Mouse (Mus musculus) lung, embryonic 14.5 days (tissue): ENCODE data around the gene Adgrb2. TPM values are rescaled to one million over a fixed set of nuclear protein-coding genes. Genes with fewer than 3 reads are reported as not detected.

Source experiments
- ATAC-seq: fragments of 200-750 bp; cut with Nextera tagmentation; 2 replicates; pipeline ENCODE4 v1.8.0; 2017; ENCODE audit warnings: mild to moderate bottlenecking, moderate TSS enrichment, moderate library complexity; ENCODE audit not compliant: insufficient read depth
- DNase-seq: peaks from one replicate; pipeline ENCODE4 v3.0.0-alpha.2; 2015
- H3K27ac ChIP-seq: fragments of 300-500 bp; sonication (generic); 2 replicates; pipeline ENCODE4 v1.5.1; 2014; ENCODE audit warnings: low read depth, mild to moderate bottlenecking, moderate library complexity
- H3K27me3 ChIP-seq: fragments of 300-500 bp; sonication (generic); 2 replicates; pipeline ENCODE4 v1.6.1; 2014; ENCODE audit warnings: low read length, control low read depth; ENCODE audit not compliant: insufficient read depth
- H3K36me3 ChIP-seq: fragments of 300-500 bp; sonication (generic); 2 replicates; pipeline ENCODE4 v1.6.1; 2014; ENCODE audit warnings: control low read depth; ENCODE audit not compliant: insufficient read depth
- H3K4me1 ChIP-seq: fragments of 300-500 bp; sonication (generic); 2 replicates; pipeline ENCODE4 v1.6.1; 2014; ENCODE audit warnings: antibody characterized with exemption, control low read depth; ENCODE audit not compliant: insufficient read depth
- H3K4me2 ChIP-seq: fragments of 300-500 bp; sonication (generic); 2 replicates; pipeline ENCODE4 v1.6.1; 2014; ENCODE audit warnings: mild to moderate bottlenecking
- H3K4me3 ChIP-seq: fragments of 300-500 bp; sonication (generic); 2 replicates; pipeline ENCODE4 v1.5.1; 2014; ENCODE audit warnings: low read depth, low read length
- H3K9ac ChIP-seq: fragments of 300-500 bp; sonication (generic); 2 replicates; pipeline ENCODE4 v1.6.1; 2014
- H3K9me3 ChIP-seq: fragments of 300-500 bp; sonication (generic); 2 replicates; pipeline ENCODE4 v1.6.1; 2016; ENCODE audit warnings: low read depth, low read length, control low read depth
- CTCF ChIP-seq: IDR thresholded peaks from 2 replicates; pipeline ENCODE4 v1.5.1; 2016; ENCODE audit warnings: antibody characterized with exemption, low read depth
- WGBS: fragments of 180-500 bp; shearing (Covaris S2); extraction: QIAGEN DNeasy Blood & Tissue Kit; methylation state at CpG from one replicate; pipeline ENCODE4 v1.1.7; 2014; 5-methylcytosine and 5-hydroxymethylcytosine counted together
- polyA plus RNA-seq: library from polyadenylated mRNA; unstranded; fragments of >200 nt; fragmentation: Nextera tagmentation; extraction: Ambion mirVana; gene quantifications from 2 replicates; pipeline ENCODE4 v1.2.1, GENCODE M21; 2014

Adgrb2 gene
- polyA plus RNA-seq, 1 experiment from 2014 or later = 2.0 TPM

DNA sequence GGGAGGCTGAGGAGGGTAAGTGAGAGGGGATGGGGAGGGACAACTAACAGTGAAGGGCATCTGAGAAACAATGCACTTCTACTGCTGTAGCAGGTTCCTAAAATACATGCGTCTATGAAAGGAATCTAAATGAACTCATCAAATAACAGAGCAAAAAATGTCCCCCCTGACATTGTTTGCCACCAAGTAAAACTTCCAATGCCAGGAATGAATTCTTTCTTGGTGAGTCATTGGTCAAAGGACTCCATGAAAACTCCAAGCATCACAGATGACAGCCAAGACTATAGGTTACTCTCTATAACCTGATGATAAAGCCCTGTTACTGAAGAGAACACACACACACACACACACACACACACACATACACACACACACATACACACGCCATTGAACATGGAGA is 46.5 kb downstream of the Adgrb2 start:
- Histone ChIP-seq H3K4me1 (no peaks in the 10 kb centered on the region), H3K4me2 (no peak overlapping the region), H3K9me3 (no peaks in the 10 kb centered on the region), H3K9ac (no peak overlapping the region), H3K4me3 (no peak overlapping the region), H3K27me3 (0 out of 2 replicates have a peak, but pooled peaks cover 7% of the 10 kb centered on the region), H3K27ac (no peak overlapping the region), H3K36me3 (no peaks in the 10 kb centered on the region)
- DNase-seq = no peak
- ATAC-seq = no peak
- TF ChIP-seq CTCF = no peak
- WGBS = 78% methylated on average over 2 of the region's 2 CpGs

- ATAC-seq (no peak), DNase-seq (no peak)
- no peak for TF ChIP-seq CTCF
- H3K4me1 ChIP-seq = 0 out of 2 replicates have a peak, but pooled peaks cover 9% of the 10 kb centered on the region
- 57% methylated on average over 7 of the region's 7 CpGs for WGBS
- H3K4me3 ChIP-seq = no peak overlapping the region
- H3K27me3 ChIP-seq = 0 out of 2 replicates have a peak, but pooled peaks cover 7% of the 10 kb centered on the region
- no peak overlapping the region for H3K27ac ChIP-seq
- no peak overlapping the region for H3K9ac ChIP-seq
- H3K36me3 ChIP-seq = no peaks in the 10 kb centered on the region
- H3K9me3 ChIP-seq = no peaks in the 10 kb centered on the region
- no peak overlapping the region for H3K4me2 ChIP-seq
These were observed 48.8 kb downstream of the Adgrb2 start for GRCm38 (mm10) chr4:130033496-130033895.

GRCm38 (mm10) chr4:130036112-130036511 is 51.4 kb downstream of the Adgrb2 start:
- Histone ChIP-seq H3K9me3 (no peaks in the 10 kb centered on the region), H3K4me2 (peak overlapping the region; percentile 51), H3K27me3 (0 out of 2 replicates have a peak, but pooled peaks cover 7% of the 10 kb centered on the region), H3K27ac (peak overlapping the region; percentile 80; the same call in 1 of the 2 replicates), H3K4me3 (no peak overlapping the region), H3K36me3 (no peaks in the 10 kb centered on the region), H3K9ac (no peak overlapping the region), H3K4me1 (0 out of 2 replicates have a peak, but pooled peaks cover 9% of the 10 kb centered on the region)
- peak; percentile 93 for TF ChIP-seq CTCF
- DNase-seq (peak; percentile 74), ATAC-seq (peak; percentile 55)
- WGBS = 2% methylated on average over 8 of the region's 8 CpGs

DNA sequence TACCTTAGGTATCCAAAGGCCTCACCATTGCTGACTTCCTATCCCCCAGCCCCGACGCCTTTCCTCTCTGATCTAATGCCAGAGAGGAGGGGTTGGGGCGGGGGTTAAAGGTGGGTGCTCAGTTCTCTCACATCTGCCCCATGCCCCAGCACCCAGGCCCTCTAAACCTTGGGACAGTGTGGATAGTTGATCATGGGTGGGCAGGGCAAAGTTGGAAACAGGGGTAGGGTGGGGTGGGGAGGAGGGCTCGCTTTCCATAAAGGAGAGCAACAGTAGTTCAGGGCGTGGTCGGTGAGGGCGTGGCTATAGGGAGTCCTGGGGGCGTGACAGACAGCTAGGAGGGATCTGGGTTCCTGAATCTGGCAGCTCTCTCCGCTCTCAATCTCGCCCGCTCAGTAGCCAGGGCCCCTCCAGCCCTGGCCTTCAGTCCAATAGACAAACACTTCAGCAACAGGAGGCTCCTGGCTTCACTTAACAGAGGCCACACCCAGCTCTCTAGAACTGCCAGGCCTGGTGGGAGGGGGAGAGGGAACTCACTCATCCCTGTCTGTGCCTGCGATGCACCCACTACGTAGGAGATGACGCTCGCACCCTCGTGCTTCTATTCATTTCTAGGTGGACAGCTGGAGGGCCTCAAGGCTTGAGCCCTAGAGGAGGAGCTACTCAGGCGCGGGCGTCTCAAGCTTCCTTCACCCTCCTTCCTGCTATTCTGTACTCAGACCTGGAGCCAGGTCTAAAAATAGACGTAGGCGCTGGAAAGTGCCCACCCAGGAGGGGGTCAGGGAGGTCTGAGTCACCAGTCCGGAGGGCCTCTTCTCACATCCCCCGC is 52.1 kb downstream of the Adgrb2 start:
- Histone ChIP-seq H3K27ac (peak overlapping the region; percentile 80), H3K4me1 (0 out of 2 replicates have a peak, but pooled peaks cover 9% of the 10 kb centered on the region), H3K4me3 (peak overlapping the region; percentile 17; the same call in 1 of the 2 replicates), H3K27me3 (0 out of 2 replicates have a peak, but pooled peaks cover 7% of the 10 kb centered on the region), H3K9me3 (no peaks in the 10 kb centered on the region), H3K36me3 (no peaks in the 10 kb centered on the region), H3K9ac (no peak overlapping the region), H3K4me2 (peak overlapping the region; percentile 51)
- TF ChIP-seq CTCF = no peak
- ATAC-seq (peak; percentile 88), DNase-seq (peak; percentile 86)
- WGBS = 5% methylated on average over 23 of the region's 23 CpGs

- no peak overlapping the region for H3K4me3 ChIP-seq
- no peak overlapping the region for H3K4me2 ChIP-seq
- TF ChIP-seq CTCF = no peak
- no peak for DNase-seq
- no peak overlapping the region for H3K9ac ChIP-seq
- H3K9me3 ChIP-seq = no peaks in the 10 kb centered on the region
- 38% methylated on average over 5 of the region's 5 CpGs for WGBS
- H3K36me3 ChIP-seq = no peaks in the 10 kb centered on the region
- H3K27me3 ChIP-seq = 0 out of 2 replicates have a peak, but pooled peaks cover 3% of the 10 kb centered on the region
- H3K27ac ChIP-seq = no peak overlapping the region
- H3K4me1 ChIP-seq = 0 out of 2 replicates have a peak, but pooled peaks cover 9% of the 10 kb centered on the region
- ATAC-seq = no peak
These were observed 54.7 kb downstream of the Adgrb2 start for GRCm38 (mm10) chr4:130039351-130039750.

DNA sequence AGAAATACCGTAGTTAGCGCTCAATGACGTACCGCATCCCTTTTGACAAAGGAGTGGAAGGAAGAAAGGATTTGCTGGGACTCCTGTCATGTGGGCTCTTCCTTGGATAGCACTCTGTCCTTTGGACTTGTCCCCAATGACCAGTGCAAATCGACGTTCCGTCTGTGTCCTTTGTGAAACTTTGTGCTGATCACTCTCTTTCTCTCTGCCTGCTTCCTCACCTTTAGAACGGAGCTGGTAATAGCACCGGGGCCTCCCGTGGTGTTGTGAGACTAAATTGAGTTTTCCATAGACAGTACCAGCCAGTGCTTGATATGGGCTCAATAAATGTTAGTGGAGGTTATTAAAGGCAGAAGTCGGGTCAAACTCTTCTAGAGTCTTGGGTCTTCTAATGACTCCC is 56.4 kb downstream of the Adgrb2 start:
- TF ChIP-seq CTCF = no peak
- Histone ChIP-seq H3K27ac (no peak overlapping the region), H3K4me3 (no peak overlapping the region), H3K4me1 (peaks cover 16% of the 10 kb centered on the region; the same call in 1 of the 2 replicates), H3K9me3 (no peaks in the 10 kb centered on the region), H3K36me3 (no peaks in the 10 kb centered on the region), H3K9ac (no peak overlapping the region), H3K4me2 (no peak overlapping the region), H3K27me3 (no peaks in the 10 kb centered on the region)
- ATAC-seq (no peak), DNase-seq (no peak)
- 82% methylated on average over 11 of the region's 11 CpGs for WGBS

DNA sequence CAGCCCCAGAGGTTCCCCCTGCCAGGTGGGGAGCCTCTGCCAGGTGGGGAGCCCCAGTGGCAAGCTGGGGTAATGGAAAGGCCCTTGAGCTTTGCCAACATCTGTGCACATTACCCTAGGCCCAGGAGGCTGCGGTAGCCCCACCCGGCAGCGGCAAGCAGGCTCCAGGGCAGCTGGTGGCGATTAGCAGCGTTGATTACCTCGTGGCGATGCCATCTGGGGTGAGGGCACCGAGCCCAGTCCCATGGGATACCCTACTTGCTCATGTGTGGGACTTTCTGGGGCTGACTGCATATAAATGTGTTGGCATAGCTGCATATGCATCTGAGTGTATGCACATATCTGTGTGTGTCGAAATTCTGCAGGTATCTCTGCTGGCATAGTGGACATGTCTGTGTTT is 59.5 kb downstream of the Adgrb2 start:
- H3K36me3 ChIP-seq = no peaks in the 10 kb centered on the region
- ATAC-seq (no peak), DNase-seq (no peak)
- H3K4me1 ChIP-seq = peaks cover 17% of the 10 kb centered on the region
- H3K9me3 ChIP-seq = no peaks in the 10 kb centered on the region
- H3K4me2 ChIP-seq = no peak overlapping the region
- TF ChIP-seq CTCF = no peak
- WGBS = 79% methylated on average over 9 of the region's 9 CpGs
- no peaks in the 10 kb centered on the region for H3K27me3 ChIP-seq
- H3K27ac ChIP-seq = no peak overlapping the region
- no peak overlapping the region for H3K4me3 ChIP-seq
- H3K9ac ChIP-seq = no peak overlapping the region
